Mouse (Mus musculus) heart, postnatal 4 days (tissue): ENCODE data around the gene Desi2. TPM values are rescaled to one million over a fixed set of nuclear protein-coding genes. Genes with fewer than 3 reads are reported as not detected.
"Not testable (repeated sequence)": the region's sequence is repeated elsewhere in the genome, so short reads cannot be mapped to it uniquely, and the experiment has no call there.

Experiments used
- DNase-seq: peaks from one replicate; pipeline ENCODE4 v3.0.0; 2021
- total RNA-seq, 2 experiments: library from RNA; stranded (reverse); gene quantifications; 2 replicates each; pipeline ENCODE4 v1.2.3; 2021

Gene Desi2
- 10 to 100 TPM; 26.8 to 26.9 TPM for total RNA-seq

GRCm38 (mm10) chr1:178187216-178187791, at the start of gene Desi2:
Desi2 (plus strand) TSS chr1:178187417.
- DNase-seq: peak; percentile 93

- DNase-seq: peak; percentile 35
Observed at GRCm38 (mm10) chr1:178146513-178146912, 40.7 kb upstream of the Desi2 start.

- peak; percentile 11 for DNase-seq
Observed at GRCm38 (mm10) chr1:178146915-178147314, 40.3 kb upstream of the Desi2 start.

- no peak for DNase-seq
Observed at GRCm38 (mm10) chr1:178182251-178182650, 5.0 kb upstream of the Desi2 start.

- no peak for DNase-seq
Observed at GRCm38 (mm10) chr1:178185591-178185990, 1.6 kb upstream of the Desi2 start.

GRCm38 (mm10) chr1:178187810-178188209, 593 bp downstream of the Desi2 start:
- DNase-seq: peak; percentile 75

GRCm38 (mm10) chr1:178188386-178188785, 1.2 kb downstream of the Desi2 start:
- no peak for DNase-seq

GRCm38 (mm10) chr1:178205701-178206325, 18.6 kb downstream of the Desi2 start:
- no peak for DNase-seq

- DNase-seq: not testable (repeated sequence)
Observed at GRCm38 (mm10) chr1:178207856-178208255, 20.6 kb downstream of the Desi2 start.

- no peak for DNase-seq
Observed at GRCm38 (mm10) chr1:178209966-178210365, 22.7 kb downstream of the Desi2 start.

GRCm38 (mm10) chr1:178217157-178217556, 29.9 kb downstream of the Desi2 start:
- DNase-seq: no peak

GRCm38 (mm10) chr1:178218305-178218704, 31.1 kb downstream of the Desi2 start:
- no peak for DNase-seq

- DNase-seq: peak; percentile 43
Observed at GRCm38 (mm10) chr1:178219166-178220077, 32.2 kb downstream of the Desi2 start.

- DNase-seq: not testable (repeated sequence)
Observed at GRCm38 (mm10) chr1:178228888-178229287, 41.7 kb downstream of the Desi2 start.

- no peak for DNase-seq
Observed at GRCm38 (mm10) chr1:178234109-178234508, 46.9 kb downstream of the Desi2 start.

GRCm38 (mm10) chr1:178235919-178236466, 48.8 kb downstream of the Desi2 start:
- DNase-seq: no peak

GRCm38 (mm10) chr1:178238676-178239075, 51.5 kb downstream of the Desi2 start:
- no peak for DNase-seq

- no peak for DNase-seq
Observed at GRCm38 (mm10) chr1:178241884-178242508, 54.8 kb downstream of the Desi2 start.

GRCm38 (mm10) chr1:178248107-178248820, 61.0 kb downstream of the Desi2 start:
- no peak for DNase-seq

GRCm38 (mm10) chr1:178254598-178254997, 67.4 kb downstream of the Desi2 start:
- DNase-seq: no peak

- DNase-seq: no peak
Observed at GRCm38 (mm10) chr1:178256351-178256750, 69.1 kb downstream of the Desi2 start.

- no peak for DNase-seq
Observed at GRCm38 (mm10) chr1:178258821-178259220, 71.6 kb downstream of the Desi2 start.
